Mouse (Mus musculus) thymus, postnatal 14 days (tissue): Measurements from ENCODE around the gene Gpalpp1.
A peak's percentile ranks its signal among the peaks of the same experiment; 100 is the strongest.

Experiments used
- DNase-seq: peaks from one replicate; pipeline ENCODE4 v3.0.0; 2021

Gpalpp1 gene

GRCm38 (mm10) chr14:76097815-76098214 lies 12.7 kb downstream of the Gpalpp1 start:
- DNase-seq = no peak

- no peak for DNase-seq
Observed at GRCm38 (mm10) chr14:76097244-76097643, 13.3 kb downstream of the Gpalpp1 start.

- no peak for DNase-seq
Observed at GRCm38 (mm10) chr14:76084188-76084587, 26.4 kb downstream of the Gpalpp1 start.

- DNase-seq = no peak
Observed at GRCm38 (mm10) chr14:76082086-76082636, 28.4 kb downstream of the Gpalpp1 start.

GRCm38 (mm10) chr14:76081451-76081850 lies 29.1 kb downstream of the Gpalpp1 start:
- DNase-seq = no peak

GRCm38 (mm10) chr14:76077088-76077491 lies 33.5 kb downstream of the Gpalpp1 start:
- peak; percentile 29 for DNase-seq

- no peak for DNase-seq
Observed at GRCm38 (mm10) chr14:76076602-76077001, 34.0 kb downstream of the Gpalpp1 start.

- no peak for DNase-seq
Observed at GRCm38 (mm10) chr14:76075721-76076120, 34.8 kb downstream of the Gpalpp1 start.

- DNase-seq = no peak
Observed at GRCm38 (mm10) chr14:76074206-76074605, 36.4 kb downstream of the Gpalpp1 start.

GRCm38 (mm10) chr14:76072626-76073025 lies 37.9 kb downstream of the Gpalpp1 start:
- DNase-seq = no peak

- DNase-seq = no peak
Observed at GRCm38 (mm10) chr14:76069296-76069695, 41.3 kb downstream of the Gpalpp1 start.

GRCm38 (mm10) chr14:76068296-76068695 lies 42.3 kb downstream of the Gpalpp1 start:
- no peak for DNase-seq

- DNase-seq = no peak
Observed at GRCm38 (mm10) chr14:76067237-76067636, 43.3 kb downstream of the Gpalpp1 start.

GRCm38 (mm10) chr14:76059441-76059840 lies 51.1 kb downstream of the Gpalpp1 start:
- DNase-seq = no peak

GRCm38 (mm10) chr14:76053726-76054125 lies 56.8 kb downstream of the Gpalpp1 start:
- DNase-seq = no peak

GRCm38 (mm10) chr14:76051966-76052365 lies 58.6 kb downstream of the Gpalpp1 start:
- DNase-seq = no peak

GRCm38 (mm10) chr14:76045767-76046166 lies 64.8 kb downstream of the Gpalpp1 start:
- DNase-seq = no peak

GRCm38 (mm10) chr14:76044164-76044557 lies 66.4 kb downstream of the Gpalpp1 start:
- no peak for DNase-seq

- DNase-seq = no peak
Observed at GRCm38 (mm10) chr14:76043251-76044163, 67.1 kb downstream of the Gpalpp1 start.
